Mouse (Mus musculus): ENCODE measurements around the gene Nsun5. TPM values are rescaled to one million over a fixed set of nuclear protein-coding genes. Genes with fewer than 3 reads are reported as not detected.

Nsun5 gene
- polyA plus RNA-seq, 1 experiment from 2014 or later, result 40.1 TPM

Small RNA genes lying within 50 kb of the gene (microRNA-seq; reads per million reads assigned to microRNA genes)
- gene Mir7033, result 0.47 reads per million

Other genes starting within 250 kb of the Nsun5 start
- 26.3 and 27.0 TPM in 2 replicates for gene Tbl2, start 220.3 kb upstream of the Nsun5 start, polyA plus RNA-seq (2015; fragmentation: Nextera tagmentation; extraction: Ambion mirVana)
- gene Bcl7b, start 201.7 kb upstream of the Nsun5 start, polyA plus RNA-seq (2015; fragmentation: Nextera tagmentation; extraction: Ambion mirVana), result 57.6 and 58.2 TPM in 2 replicates
- gene Baz1b, start 182.7 kb upstream of the Nsun5 start, polyA plus RNA-seq (2015; fragmentation: Nextera tagmentation; extraction: Ambion mirVana), result 33.4 and 35.1 TPM in 2 replicates
- gene Fzd9, start 118.7 kb upstream of the Nsun5 start, polyA plus RNA-seq (2015; fragmentation: Nextera tagmentation; extraction: Ambion mirVana), result 0.72 and 0.77 TPM in 2 replicates
- gene Fkbp6, start 19.9 kb upstream of the Nsun5 start, polyA plus RNA-seq (2015; fragmentation: Nextera tagmentation; extraction: Ambion mirVana), result 0.23 and 0.50 TPM in 2 replicates
- not detected in 2 replicates for gene Trim50, start 16.7 kb upstream of the Nsun5 start, polyA plus RNA-seq (2015; fragmentation: Nextera tagmentation; extraction: Ambion mirVana)
- 11.4 and 13.6 TPM in 2 replicates for gene Pom121, start 24.6 kb downstream of the Nsun5 start, polyA plus RNA-seq (2015; fragmentation: Nextera tagmentation; extraction: Ambion mirVana)
- 37.1 and 48.9 TPM in 2 replicates for gene Hip1, start 175.2 kb downstream of the Nsun5 start, polyA plus RNA-seq (2015; fragmentation: Nextera tagmentation; extraction: Ambion mirVana)
- gene Ccl26, start 193.6 kb downstream of the Nsun5 start, polyA plus RNA-seq (2015; fragmentation: Nextera tagmentation; extraction: Ambion mirVana), result not detected in 2 replicates
- 1.8 and 2.0 TPM in 2 replicates for gene Ccl24, start 203.1 kb downstream of the Nsun5 start, polyA plus RNA-seq (2015; fragmentation: Nextera tagmentation; extraction: Ambion mirVana)

Data from kidney, embryonic 16.5 days (tissue).